Mouse (Mus musculus) testis, adult 2 months (tissue): Measurements from ENCODE around the gene Prkcb. TPM values are rescaled to one million over a fixed set of nuclear protein-coding genes. Genes with fewer than 3 reads are reported as not detected.
A peak's percentile ranks its signal among the peaks of the same experiment; 100 is the strongest.

Experiments
- H3K27ac ChIP-seq: fragments of 200-500 bp; 2 replicates; pipeline ENCODE4 v1.5.1; 2012; ENCODE audit warnings: low read depth, low read length; ENCODE audit not compliant: control insufficient read depth, insufficient read depth
- H3K27me3 ChIP-seq: fragments of 200-500 bp; 2 replicates; pipeline ENCODE4 v1.6.1; 2012; ENCODE audit warnings: mild to moderate bottlenecking, low read length, moderate library complexity; ENCODE audit not compliant: control insufficient read depth, insufficient read depth
- H3K36me3 ChIP-seq: fragments of 200-500 bp; 2 replicates; pipeline ENCODE4 v1.6.1; 2012; ENCODE audit warnings: mild to moderate bottlenecking, low read length; ENCODE audit not compliant: control insufficient read depth, insufficient read depth
- H3K4me1 ChIP-seq: fragments of 200-500 bp; 2 replicates; pipeline ENCODE4 v1.6.1; 2012; ENCODE audit warnings: low read length; ENCODE audit not compliant: control insufficient read depth, insufficient read depth
- H3K4me3 ChIP-seq: fragments of 200-500 bp; 2 replicates; pipeline ENCODE4 v1.5.1; 2012; ENCODE audit warnings: low read depth, mild to moderate bottlenecking, low read length, moderate library complexity, mixed read lengths; ENCODE audit not compliant: control insufficient read depth
- CTCF ChIP-seq: fragments of 200-500 bp; IDR thresholded peaks from 2 replicates; pipeline ENCODE4 v1.5.1; 2012; ENCODE audit warnings: low read depth, mild to moderate bottlenecking, inconsistent platforms, low read length, moderate library complexity; ENCODE audit not compliant: control insufficient read depth, insufficient read depth, insufficient replicate concordance
- POLR2A ChIP-seq: fragments of 200-500 bp; IDR thresholded peaks from 2 replicates; pipeline ENCODE4 v1.6.1; 2012; ENCODE audit warnings: low read depth, mild to moderate bottlenecking, inconsistent platforms, low read length, moderate library complexity; ENCODE audit not compliant: control insufficient read depth
- polyA plus RNA-seq: library from polyadenylated mRNA; depleted of rRNA; stranded (reverse); fragments of >200 nt; gene quantifications from 2 replicates; pipeline ENCODE4 v1.2.3, GENCODE M21; 2012

Prkcb gene
- polyA plus RNA-seq, 1 experiment, result 3.4 TPM

DNA sequence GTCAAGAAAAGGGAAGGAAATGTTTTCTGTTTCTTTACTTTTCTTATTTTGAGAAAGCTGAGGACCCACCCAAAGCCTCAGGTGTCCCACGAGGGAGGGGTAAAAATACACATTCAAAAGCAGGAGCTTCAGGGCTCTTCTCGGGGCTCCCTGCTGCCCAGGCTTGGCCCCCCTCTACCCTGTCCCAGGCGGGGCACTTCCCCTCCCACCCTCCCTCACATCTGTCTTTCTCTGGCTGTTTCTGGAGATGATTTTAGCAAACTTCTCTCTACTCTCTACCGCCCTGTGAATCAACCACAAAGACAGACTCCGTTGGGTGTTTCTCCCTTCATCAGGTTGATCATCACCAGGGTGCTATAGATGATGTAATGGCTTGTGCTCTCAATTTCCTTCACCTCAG lies 105.4 kb downstream of the Prkcb start:
- TF ChIP-seq CTCF, result no peak
- TF ChIP-seq POLR2A, result no peak
- Histone ChIP-seq H3K27me3 (no peaks in the 10 kb centered on the region), H3K4me1 (no peaks in the 10 kb centered on the region), H3K27ac (no peak overlapping the region), H3K36me3 (no peaks in the 10 kb centered on the region), H3K4me3 (no peak overlapping the region)

DNA sequence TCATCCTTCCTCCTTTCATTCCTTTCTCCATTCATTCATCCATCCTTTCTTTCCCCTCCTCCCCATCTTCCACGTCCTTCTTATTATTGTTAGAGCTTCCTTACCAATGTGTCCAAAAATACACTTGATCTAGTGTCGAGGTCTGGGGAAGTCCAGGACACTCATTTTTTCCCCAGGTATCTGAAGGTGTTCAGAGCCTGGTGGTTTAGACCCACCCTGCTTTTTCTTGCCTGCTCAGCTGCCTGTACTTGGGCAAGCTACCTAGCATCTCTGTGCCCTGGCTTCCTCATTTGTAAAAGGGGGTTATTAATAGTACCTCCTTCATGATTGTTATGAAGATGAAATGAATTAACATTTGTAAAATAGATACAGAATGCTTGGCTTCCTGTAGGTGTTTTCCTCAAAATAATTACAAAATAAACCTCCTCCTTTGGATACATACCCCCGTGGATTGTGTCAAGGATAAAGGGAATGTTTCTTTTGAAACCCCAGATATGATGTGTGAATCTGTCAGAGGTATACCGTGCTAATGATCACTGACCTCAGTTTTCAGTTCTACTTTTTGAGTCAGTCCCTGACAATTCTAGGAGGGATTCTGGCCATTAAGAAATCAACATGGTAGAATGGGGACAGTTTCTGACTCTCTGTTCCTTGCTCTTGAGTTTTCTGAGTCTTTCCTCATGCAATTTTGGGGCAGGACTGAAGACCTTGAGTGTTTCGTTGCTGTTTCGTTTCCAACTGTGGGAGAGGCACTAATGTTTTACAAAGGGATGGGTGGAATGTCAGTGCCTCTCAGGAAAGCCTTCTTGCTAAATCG lies 106.8 kb downstream of the Prkcb start:
- no peaks in the 10 kb centered on the region for H3K4me1 ChIP-seq
- H3K4me3 ChIP-seq, result no peak overlapping the region
- H3K36me3 ChIP-seq, result no peaks in the 10 kb centered on the region
- TF ChIP-seq CTCF, result no peak
- no peak overlapping the region for H3K27ac ChIP-seq
- no peaks in the 10 kb centered on the region for H3K27me3 ChIP-seq

DNA sequence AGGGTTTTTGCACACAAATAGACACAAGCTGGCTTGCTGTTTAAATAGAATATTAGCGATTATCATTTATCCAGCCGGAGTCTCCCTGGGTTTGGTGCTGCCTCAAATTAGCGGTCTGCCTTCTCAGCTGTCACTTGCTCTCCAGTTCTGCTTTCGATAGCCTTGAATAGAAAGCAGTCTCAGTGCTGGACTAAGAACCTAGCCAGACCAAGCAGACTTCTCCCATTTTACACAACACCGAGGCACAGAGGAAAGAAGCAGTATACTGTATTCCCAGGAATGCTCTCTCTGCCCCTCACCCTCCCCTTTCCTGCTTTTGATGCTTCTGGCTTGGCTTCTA lies 107.4 kb downstream of the Prkcb start:
- Histone ChIP-seq H3K27me3 (no peaks in the 10 kb centered on the region), H3K27ac (no peak overlapping the region), H3K36me3 (no peaks in the 10 kb centered on the region), H3K4me1 (no peaks in the 10 kb centered on the region), H3K4me3 (no peak overlapping the region)
- TF ChIP-seq POLR2A (no peak), CTCF (no peak)

DNA sequence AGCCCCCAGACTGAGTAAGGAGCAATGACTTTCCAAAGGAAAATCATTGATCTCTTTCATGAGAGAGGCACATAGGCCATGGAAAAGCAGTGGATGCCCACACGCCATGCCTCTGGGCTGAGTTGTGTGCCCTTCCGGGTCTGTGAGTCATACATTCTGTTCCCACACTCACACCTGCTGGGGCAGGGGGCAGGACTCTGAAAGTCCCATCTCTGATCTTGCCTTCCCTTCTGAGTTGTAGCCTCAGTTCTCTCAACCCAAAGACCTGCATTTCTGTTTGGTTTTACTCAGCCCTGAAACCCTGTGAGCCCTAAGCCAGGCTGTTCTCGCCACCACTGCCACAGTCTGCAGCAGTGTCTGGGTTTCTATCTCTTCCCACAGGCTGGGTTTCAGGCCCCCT lies 109.1 kb downstream of the Prkcb start:
- Histone ChIP-seq H3K36me3 (no peaks in the 10 kb centered on the region), H3K27me3 (no peaks in the 10 kb centered on the region), H3K27ac (no peak overlapping the region), H3K4me3 (no peak overlapping the region), H3K4me1 (no peaks in the 10 kb centered on the region)
- no peak for TF ChIP-seq POLR2A
- no peak for TF ChIP-seq CTCF

DNA sequence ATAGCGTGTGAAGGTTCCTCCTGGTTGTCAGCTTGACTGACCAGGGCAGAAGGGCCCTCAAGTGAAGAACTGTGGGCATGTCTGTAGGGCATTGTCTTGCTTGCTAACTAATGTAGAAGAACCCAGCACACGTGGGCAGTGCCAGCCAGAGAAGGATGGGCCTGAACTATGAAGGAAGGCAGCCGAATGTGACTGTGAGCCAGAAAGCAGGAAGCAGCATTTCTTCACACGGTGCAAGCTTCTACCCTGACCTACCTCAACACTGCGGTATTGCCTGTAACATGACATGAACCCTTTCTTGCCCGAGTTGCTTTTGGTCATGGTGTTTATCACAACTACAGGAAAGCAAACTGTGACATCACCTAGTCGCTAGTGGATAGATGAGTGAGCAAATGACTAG lies 113.5 kb downstream of the Prkcb start:
- Histone ChIP-seq H3K4me3 (no peak overlapping the region), H3K27me3 (no peaks in the 10 kb centered on the region), H3K4me1 (peaks cover 9% of the 10 kb centered on the region), H3K36me3 (no peaks in the 10 kb centered on the region), H3K27ac (no peak overlapping the region)
- TF ChIP-seq CTCF (no peak), POLR2A (no peak)

DNA sequence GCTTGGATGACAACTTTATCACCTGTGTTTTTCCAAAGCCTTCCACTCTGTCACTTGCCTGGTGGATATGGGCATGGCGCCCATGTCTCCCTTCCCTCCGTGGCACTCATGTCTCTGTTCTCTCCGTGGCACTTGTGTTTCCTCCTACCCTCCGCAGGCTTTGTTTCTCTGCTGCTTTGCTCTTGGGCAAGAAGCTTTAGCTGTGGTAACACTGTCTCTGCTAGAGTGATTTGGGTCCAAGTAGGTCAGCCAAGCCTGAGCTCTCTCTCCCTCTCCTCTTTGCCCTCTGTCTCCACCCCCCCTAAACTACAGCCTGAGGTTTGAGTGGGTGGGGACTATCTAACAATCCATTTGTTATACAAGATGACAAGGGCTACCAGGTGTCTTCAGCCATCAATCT lies 114.8 kb downstream of the Prkcb start:
- H3K27me3 ChIP-seq, result no peaks in the 10 kb centered on the region
- H3K27ac ChIP-seq, result no peak overlapping the region
- H3K4me3 ChIP-seq, result no peak overlapping the region
- H3K4me1 ChIP-seq, result peaks cover 9% of the 10 kb centered on the region
- H3K36me3 ChIP-seq, result no peaks in the 10 kb centered on the region
- TF ChIP-seq POLR2A (no peak), CTCF (no peak)

DNA sequence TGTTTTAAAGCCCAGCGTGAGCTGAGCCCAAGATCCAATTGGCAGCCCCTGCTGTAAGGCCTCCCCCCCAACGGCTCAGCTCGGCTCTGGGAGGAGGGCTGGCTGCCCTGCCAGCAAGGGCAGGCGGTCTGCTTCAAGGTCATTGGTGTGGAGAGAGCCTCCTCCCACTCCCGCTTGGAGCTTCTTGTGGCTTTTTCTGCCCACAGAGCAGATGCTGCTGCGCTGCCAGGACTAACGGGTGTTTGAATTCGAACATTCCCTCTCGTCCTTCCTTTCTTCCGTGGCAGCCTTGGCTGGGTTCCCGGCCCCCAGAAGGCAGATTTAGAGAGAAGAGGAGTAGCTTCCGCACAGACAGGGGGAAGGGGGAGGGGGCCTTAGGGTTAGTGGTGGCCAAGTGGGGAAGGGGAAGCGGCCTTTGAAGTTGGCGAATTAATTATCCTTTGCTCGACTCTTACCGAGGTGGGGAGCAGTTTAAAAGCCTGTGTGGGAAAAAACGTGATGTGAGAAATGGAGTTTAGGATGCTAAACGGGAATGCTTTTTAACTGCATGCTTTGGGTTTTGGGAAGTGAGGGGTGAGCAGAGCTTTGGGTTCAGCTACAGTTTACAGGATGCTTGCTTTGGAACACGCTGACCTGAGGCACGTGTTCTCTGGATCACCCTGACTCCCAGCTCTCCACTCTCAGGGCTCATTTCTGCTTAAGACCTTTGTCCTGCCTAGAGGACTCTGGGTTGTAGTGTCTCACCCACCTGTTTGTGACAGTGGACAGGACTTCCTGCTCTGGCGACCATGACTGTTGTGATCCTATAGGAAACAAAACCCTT lies 116.2 kb downstream of the Prkcb start:
- H3K4me3 ChIP-seq, result no peak overlapping the region
- H3K27me3 ChIP-seq, result no peaks in the 10 kb centered on the region
- H3K27ac ChIP-seq, result peak overlapping the region; percentile 30
- H3K4me1 ChIP-seq, result peaks cover 9% of the 10 kb centered on the region
- TF ChIP-seq CTCF, result no peak
- TF ChIP-seq POLR2A, result 0 out of 2 replicates have a peak, but pooled peaks have one; percentile 22
- no peaks in the 10 kb centered on the region for H3K36me3 ChIP-seq
